Mouse (Mus musculus): ENCODE measurements at regions not wholly inside any gene's neighbourhood (a gene's known extent, or its start where the extent isn't known, plus 50 kb on each side); places are given as distances from the start of the nearest gene placed in this dataset.

GRCm38 (mm10) chr14:71159556-71159955 lies 559.9 kb upstream of the Fam160b2 start:
- H3K9ac ChIP-seq (ENCODE audit: low read length): no peak overlapping the region
- H3K4me3 ChIP-seq (ENCODE audit: low read depth, low read length): no peak overlapping the region
- 87% methylated on average over 2 of the region's 2 CpGs for WGBS
- no peaks in the 10 kb centered on the region for H3K4me1 ChIP-seq (ENCODE audit: control insufficient read depth, insufficient read depth, low read length)
- no peaks in the 10 kb centered on the region for H3K9me3 ChIP-seq (ENCODE audit: control insufficient read depth, low read length)
- H3K4me2 ChIP-seq: no peak overlapping the region
- H3K36me3 ChIP-seq (ENCODE audit: control insufficient read depth, insufficient read depth, low read length): no peaks in the 10 kb centered on the region
- ATAC-seq (ENCODE audit: low FRiP score): no peak
- no peak for DNase-seq (ENCODE audit: low spot score, missing footprints)
- no peaks in the 10 kb centered on the region for H3K27me3 ChIP-seq (ENCODE audit: control insufficient read depth, insufficient read depth, low read length)
- no peak overlapping the region for H3K27ac ChIP-seq (ENCODE audit: low read depth, low read length)

GRCm38 (mm10) chr14:71142465-71142864 lies 542.8 kb upstream of the Fam160b2 start:
- H3K36me3 ChIP-seq (ENCODE audit: control insufficient read depth, insufficient read depth, low read length): no peaks in the 10 kb centered on the region
- no peak overlapping the region for H3K27ac ChIP-seq (ENCODE audit: low read depth, low read length)
- no peaks in the 10 kb centered on the region for H3K9me3 ChIP-seq (ENCODE audit: control insufficient read depth, low read length)
- H3K9ac ChIP-seq (ENCODE audit: low read length): no peak overlapping the region
- H3K4me3 ChIP-seq (ENCODE audit: low read depth, low read length): no peak overlapping the region
- H3K4me1 ChIP-seq (ENCODE audit: control insufficient read depth, insufficient read depth, low read length): no peaks in the 10 kb centered on the region
- 87% methylated on average over 1 of the region's 1 CpGs for WGBS
- ATAC-seq (ENCODE audit: low FRiP score) (no peak), DNase-seq (ENCODE audit: low spot score, missing footprints) (no peak)
- H3K27me3 ChIP-seq (ENCODE audit: control insufficient read depth, insufficient read depth, low read length): no peaks in the 10 kb centered on the region
- no peak overlapping the region for H3K4me2 ChIP-seq

- Histone ChIP-seq H3K9ac (ENCODE audit: low read length) (no peak overlapping the region), H3K27me3 (ENCODE audit: control insufficient read depth, insufficient read depth, low read length) (no peaks in the 10 kb centered on the region), H3K36me3 (ENCODE audit: control insufficient read depth, insufficient read depth, low read length) (no peaks in the 10 kb centered on the region), H3K4me3 (ENCODE audit: low read depth, low read length) (no peak overlapping the region), H3K4me2 (no peak overlapping the region), H3K9me3 (ENCODE audit: control insufficient read depth, low read length) (no peaks in the 10 kb centered on the region), H3K27ac (ENCODE audit: low read depth, low read length) (no peak overlapping the region), H3K4me1 (ENCODE audit: control insufficient read depth, insufficient read depth, low read length) (no peaks in the 10 kb centered on the region)
- DNase-seq (ENCODE audit: low spot score, missing footprints) (no peak), ATAC-seq (ENCODE audit: low FRiP score) (no peak)
- 83% methylated on average over 4 of the region's 4 CpGs for WGBS
Measured at GRCm38 (mm10) chr14:71129771-71130211, 530.2 kb upstream of the Fam160b2 start.

- no peak for DNase-seq (ENCODE audit: low spot score, missing footprints)
- Histone ChIP-seq H3K27me3 (ENCODE audit: control insufficient read depth, insufficient read depth, low read length) (no peaks in the 10 kb centered on the region), H3K27ac (ENCODE audit: low read depth, low read length) (no peak overlapping the region), H3K4me1 (ENCODE audit: control insufficient read depth, insufficient read depth, low read length) (no peaks in the 10 kb centered on the region), H3K4me2 (no peak overlapping the region), H3K9ac (ENCODE audit: low read length) (no peak overlapping the region), H3K9me3 (ENCODE audit: control insufficient read depth, low read length) (no peaks in the 10 kb centered on the region), H3K36me3 (ENCODE audit: control insufficient read depth, insufficient read depth, low read length) (no peaks in the 10 kb centered on the region), H3K4me3 (ENCODE audit: low read depth, low read length) (no peak overlapping the region)
- WGBS: 85% methylated on average over 3 of the region's 3 CpGs
- ATAC-seq (ENCODE audit: low FRiP score): no peak
Measured at GRCm38 (mm10) chr14:71128495-71128894, 528.9 kb upstream of the Fam160b2 start.

- 92% methylated on average over 7 of the region's 7 CpGs for WGBS
- ATAC-seq (ENCODE audit: low FRiP score) (no peak), DNase-seq (ENCODE audit: low spot score, missing footprints) (no peak)
Measured at GRCm38 (mm10) chr14:71118681-71119080, 519.0 kb upstream of the Fam160b2 start.

GRCm38 (mm10) chr14:71115798-71116432 lies 516.3 kb upstream of the Fam160b2 start:
- ATAC-seq (ENCODE audit: low FRiP score) (peak; percentile 38; the same call in 1 of the 2 replicates), DNase-seq (ENCODE audit: low spot score, missing footprints) (no peak)
- Histone ChIP-seq H3K27me3 (ENCODE audit: control insufficient read depth, insufficient read depth, low read length) (no peaks in the 10 kb centered on the region), H3K4me3 (ENCODE audit: low read depth, low read length) (no peak overlapping the region), H3K4me2 (no peak overlapping the region), H3K9me3 (ENCODE audit: control insufficient read depth, low read length) (no peaks in the 10 kb centered on the region), H3K27ac (ENCODE audit: low read depth, low read length) (no peak overlapping the region), H3K9ac (ENCODE audit: low read length) (no peak overlapping the region), H3K36me3 (ENCODE audit: control insufficient read depth, insufficient read depth, low read length) (no peaks in the 10 kb centered on the region), H3K4me1 (ENCODE audit: control insufficient read depth, insufficient read depth, low read length) (no peaks in the 10 kb centered on the region)
- WGBS: 83% methylated on average over 3 of the region's 3 CpGs

More at GRCm38 (mm10) chr14:71118681-71119080, 519.0 kb upstream of the Fam160b2 start:
- Histone ChIP-seq H3K4me3 (ENCODE audit: low read depth, low read length) (no peak overlapping the region), H3K27me3 (ENCODE audit: control insufficient read depth, insufficient read depth, low read length) (no peaks in the 10 kb centered on the region), H3K9me3 (ENCODE audit: control insufficient read depth, low read length) (no peaks in the 10 kb centered on the region), H3K36me3 (ENCODE audit: control insufficient read depth, insufficient read depth, low read length) (no peaks in the 10 kb centered on the region), H3K9ac (ENCODE audit: low read length) (no peak overlapping the region), H3K4me1 (ENCODE audit: control insufficient read depth, insufficient read depth, low read length) (no peaks in the 10 kb centered on the region), H3K27ac (ENCODE audit: low read depth, low read length) (no peak overlapping the region), H3K4me2 (no peak overlapping the region)

- ATAC-seq (ENCODE audit: low FRiP score) (0 out of 2 replicates have a peak, but pooled peaks have one; percentile 52), DNase-seq (ENCODE audit: low spot score, missing footprints) (no peak)
- Histone ChIP-seq H3K36me3 (ENCODE audit: control insufficient read depth, insufficient read depth, low read length) (no peaks in the 10 kb centered on the region), H3K4me2 (no peak overlapping the region), H3K4me3 (ENCODE audit: low read depth, low read length) (no peak overlapping the region), H3K27me3 (ENCODE audit: control insufficient read depth, insufficient read depth, low read length) (no peaks in the 10 kb centered on the region), H3K27ac (ENCODE audit: low read depth, low read length) (no peak overlapping the region), H3K4me1 (ENCODE audit: control insufficient read depth, insufficient read depth, low read length) (no peaks in the 10 kb centered on the region), H3K9me3 (ENCODE audit: control insufficient read depth, low read length) (no peaks in the 10 kb centered on the region), H3K9ac (ENCODE audit: low read length) (no peak overlapping the region)
- 84% methylated on average over 8 of the region's 8 CpGs for WGBS
Measured at GRCm38 (mm10) chr14:71115095-71115797, 515.6 kb upstream of the Fam160b2 start.

- Histone ChIP-seq H3K27ac (ENCODE audit: low read depth, low read length) (no peak overlapping the region), H3K4me2 (no peak overlapping the region)
Measured at GRCm38 (mm10) chr14:71113198-71113597, 513.6 kb upstream of the Fam160b2 start.

GRCm38 (mm10) chr14:71104617-71105016 lies 505.0 kb upstream of the Fam160b2 start:
- no peaks in the 10 kb centered on the region for H3K9me3 ChIP-seq (ENCODE audit: control insufficient read depth, low read length)
- no peaks in the 10 kb centered on the region for H3K27me3 ChIP-seq (ENCODE audit: control insufficient read depth, insufficient read depth, low read length)
- no peaks in the 10 kb centered on the region for H3K36me3 ChIP-seq (ENCODE audit: control insufficient read depth, insufficient read depth, low read length)
- no peak overlapping the region for H3K9ac ChIP-seq (ENCODE audit: low read length)
- H3K4me3 ChIP-seq (ENCODE audit: low read depth, low read length): no peak overlapping the region
- no peaks in the 10 kb centered on the region for H3K4me1 ChIP-seq (ENCODE audit: control insufficient read depth, insufficient read depth, low read length)
- no peak for ATAC-seq (ENCODE audit: low FRiP score)
- DNase-seq (ENCODE audit: low spot score, missing footprints): no peak
- no peak overlapping the region for H3K27ac ChIP-seq (ENCODE audit: low read depth, low read length)
- no peak overlapping the region for H3K4me2 ChIP-seq

More at GRCm38 (mm10) chr14:71113198-71113597, 513.6 kb upstream of the Fam160b2 start:
- H3K36me3 ChIP-seq (ENCODE audit: control insufficient read depth, insufficient read depth, low read length): no peaks in the 10 kb centered on the region
- H3K9ac ChIP-seq (ENCODE audit: low read length): no peak overlapping the region
- no peak for DNase-seq (ENCODE audit: low spot score, missing footprints)
- H3K9me3 ChIP-seq (ENCODE audit: control insufficient read depth, low read length): no peaks in the 10 kb centered on the region
- H3K4me1 ChIP-seq (ENCODE audit: control insufficient read depth, insufficient read depth, low read length): no peaks in the 10 kb centered on the region
- no peak for ATAC-seq (ENCODE audit: low FRiP score)
- no peak overlapping the region for H3K4me3 ChIP-seq (ENCODE audit: low read depth, low read length)
- H3K27me3 ChIP-seq (ENCODE audit: control insufficient read depth, insufficient read depth, low read length): no peaks in the 10 kb centered on the region
